Mouse (Mus musculus) left cerebral cortex, postnatal 14 days (tissue): ENCODE measurements around the gene Arpp21. TPM values are rescaled to one million over a fixed set of nuclear protein-coding genes. Genes with fewer than 3 reads are reported as not detected.

Experiments used
- DNase-seq, 2 experiments: peaks; one replicate each; pipeline ENCODE4 v3.0.0; 2021 to 2022; ENCODE audit warnings: low spot score in 2 of 2, mixed read lengths in 1 of 2
- intact Hi-C: fragments of 180-260 bp; cut with DNase I; formaldehyde crosslinking; loops from one replicate; pipeline ENCODE4 v1.15.1; 2025
- total RNA-seq, 2 experiments: library from RNA; stranded (reverse); gene quantifications; 2 replicates each; pipeline ENCODE4 v1.2.3; 2021

Arpp21 gene
- total RNA-seq, 2 experiments from 2014 or later, result 770 to 823 TPM

DNA sequence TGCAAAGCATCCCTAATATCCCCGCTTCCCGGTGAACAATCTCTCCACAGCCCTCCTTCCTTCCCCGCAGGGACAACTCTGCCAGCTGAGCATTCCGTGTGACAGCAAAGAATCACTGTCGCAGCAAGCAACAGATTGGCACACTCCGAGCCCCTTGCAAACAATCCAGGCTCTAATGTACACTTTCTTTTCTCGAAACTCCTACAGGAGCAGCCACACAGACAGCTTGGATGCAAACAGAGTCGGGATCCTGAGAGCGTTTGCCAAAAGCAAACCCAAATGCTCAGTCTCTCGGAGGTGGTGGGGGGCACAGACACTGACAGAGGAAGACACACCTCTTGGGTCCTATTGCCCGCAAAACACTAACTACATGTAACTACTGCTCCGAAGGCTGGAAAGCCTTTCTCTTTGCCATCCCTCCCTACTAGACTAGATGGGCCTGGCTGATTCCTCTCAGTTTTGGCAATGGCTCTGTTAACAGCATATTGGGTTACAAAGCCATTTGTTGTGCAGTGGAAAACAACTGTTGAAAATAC, 47.3 kb downstream of the Arpp21 start:
- no peak for DNase-seq
- intact Hi-C loops, result no loop called here

GRCm38 (mm10) chr9:112187667-112188066, 48.1 kb downstream of the Arpp21 start:
- intact Hi-C loops, result no loop called here

DNA sequence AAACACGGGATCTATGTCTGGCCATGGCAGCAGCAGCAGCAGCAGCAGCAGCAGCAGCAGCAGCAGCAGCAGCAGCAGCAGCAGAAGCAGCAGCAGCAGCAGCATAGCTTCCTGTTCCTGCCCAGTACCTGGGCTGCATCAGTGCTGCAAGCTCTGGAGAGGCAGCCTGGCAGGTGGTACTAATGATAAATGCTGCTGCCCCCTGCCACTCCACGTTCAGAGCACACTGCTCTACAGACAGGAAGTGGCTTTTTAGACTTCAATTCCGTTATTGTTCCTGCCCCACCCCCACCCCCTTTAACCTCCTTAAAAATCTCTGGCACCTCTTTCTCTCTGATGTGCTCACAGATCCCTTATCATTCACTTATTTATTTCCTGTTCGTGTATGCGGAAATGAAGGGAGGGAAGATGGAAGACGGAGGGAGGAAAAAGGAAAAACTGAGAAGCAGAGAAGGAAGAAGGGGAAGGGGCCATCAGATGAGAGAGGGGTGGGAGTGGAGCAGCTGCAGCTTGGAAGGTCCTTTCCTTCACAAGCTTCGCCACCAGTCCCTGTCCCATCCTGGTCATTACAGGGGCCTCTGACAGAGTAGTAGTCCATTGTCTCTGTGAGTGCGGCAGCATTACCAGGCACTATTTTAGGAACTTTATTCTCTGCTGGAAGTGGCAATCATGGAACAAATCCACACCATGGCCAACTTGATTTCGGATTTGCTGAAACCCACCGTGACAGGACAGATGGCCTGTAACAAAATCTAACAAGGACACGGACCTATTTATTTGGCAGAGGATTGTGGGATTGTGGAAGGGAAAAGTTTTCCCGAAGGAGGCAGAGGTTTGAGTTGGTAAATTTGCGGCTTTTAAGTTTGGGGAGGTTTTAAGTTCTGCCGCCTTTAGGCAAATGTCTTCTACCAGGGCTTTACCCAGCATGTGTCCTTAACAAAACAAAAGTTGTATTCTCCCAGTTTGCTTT, 49.1 kb downstream of the Arpp21 start:
- no peak for DNase-seq
- intact Hi-C loops, result no loop called here

More at GRCm38 (mm10) chr9:112187667-112188066, 48.1 kb downstream of the Arpp21 start:
- DNase-seq, result peak; percentile 72 to 82

- intact Hi-C loops, result no loop called here
- DNase-seq, result no peak
Measured at GRCm38 (mm10) chr9:112185746-112186145, 50.0 kb downstream of the Arpp21 start.

GRCm38 (mm10) chr9:112182738-112183137, 53.0 kb downstream of the Arpp21 start:
- no peak for DNase-seq

GRCm38 (mm10) chr9:112180006-112180405, 55.7 kb downstream of the Arpp21 start:
- intact Hi-C loops, result no loop called here
- DNase-seq, result no peak

More at GRCm38 (mm10) chr9:112182738-112183137, 53.0 kb downstream of the Arpp21 start:
- intact Hi-C loops, result no loop called here

DNA sequence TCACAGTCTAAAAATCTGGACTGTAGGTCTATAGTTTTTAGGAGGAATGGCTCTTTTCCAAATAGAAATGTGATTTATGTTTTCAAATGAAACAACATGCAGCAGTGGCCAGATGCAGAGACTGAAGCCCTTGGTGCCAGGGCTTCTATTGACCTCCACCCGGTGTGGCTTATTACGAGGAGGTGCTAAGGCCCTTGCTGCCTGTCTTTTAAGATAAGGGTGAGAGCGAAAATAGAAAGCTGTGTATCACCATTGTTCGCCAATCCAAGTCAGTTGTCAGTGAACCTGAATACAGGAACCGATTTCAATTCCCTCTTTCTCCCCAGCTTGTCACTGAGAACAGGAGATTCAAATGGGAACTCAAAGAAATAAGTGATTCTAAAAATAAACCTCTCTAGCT, 57.3 kb downstream of the Arpp21 start:
- intact Hi-C loops, result no loop called here
- DNase-seq, result no peak

DNA sequence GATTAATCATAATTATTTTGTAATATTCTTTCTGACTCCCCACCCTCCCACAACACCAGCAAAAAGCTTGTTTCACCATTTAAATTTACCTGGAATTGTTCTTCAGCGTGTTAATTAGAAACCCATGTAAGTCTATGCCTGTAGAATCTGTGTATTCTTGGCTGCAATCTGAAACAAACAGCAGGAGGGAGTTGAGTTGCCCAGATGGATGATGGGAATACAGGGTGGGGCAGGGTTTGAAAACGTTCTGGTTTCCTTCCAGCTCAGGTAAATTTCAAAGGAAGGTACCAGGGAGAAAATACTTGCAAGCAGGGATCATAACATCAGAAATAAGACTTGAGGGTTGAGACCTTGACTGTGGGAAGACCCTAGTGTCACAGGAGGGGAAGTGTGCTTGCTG, 58.2 kb downstream of the Arpp21 start:
- DNase-seq, result no peak
- intact Hi-C loops, result no loop called here

- DNase-seq, result no peak
- intact Hi-C loops, result no loop called here
Measured at GRCm38 (mm10) chr9:112176317-112176716, 59.4 kb downstream of the Arpp21 start.

DNA sequence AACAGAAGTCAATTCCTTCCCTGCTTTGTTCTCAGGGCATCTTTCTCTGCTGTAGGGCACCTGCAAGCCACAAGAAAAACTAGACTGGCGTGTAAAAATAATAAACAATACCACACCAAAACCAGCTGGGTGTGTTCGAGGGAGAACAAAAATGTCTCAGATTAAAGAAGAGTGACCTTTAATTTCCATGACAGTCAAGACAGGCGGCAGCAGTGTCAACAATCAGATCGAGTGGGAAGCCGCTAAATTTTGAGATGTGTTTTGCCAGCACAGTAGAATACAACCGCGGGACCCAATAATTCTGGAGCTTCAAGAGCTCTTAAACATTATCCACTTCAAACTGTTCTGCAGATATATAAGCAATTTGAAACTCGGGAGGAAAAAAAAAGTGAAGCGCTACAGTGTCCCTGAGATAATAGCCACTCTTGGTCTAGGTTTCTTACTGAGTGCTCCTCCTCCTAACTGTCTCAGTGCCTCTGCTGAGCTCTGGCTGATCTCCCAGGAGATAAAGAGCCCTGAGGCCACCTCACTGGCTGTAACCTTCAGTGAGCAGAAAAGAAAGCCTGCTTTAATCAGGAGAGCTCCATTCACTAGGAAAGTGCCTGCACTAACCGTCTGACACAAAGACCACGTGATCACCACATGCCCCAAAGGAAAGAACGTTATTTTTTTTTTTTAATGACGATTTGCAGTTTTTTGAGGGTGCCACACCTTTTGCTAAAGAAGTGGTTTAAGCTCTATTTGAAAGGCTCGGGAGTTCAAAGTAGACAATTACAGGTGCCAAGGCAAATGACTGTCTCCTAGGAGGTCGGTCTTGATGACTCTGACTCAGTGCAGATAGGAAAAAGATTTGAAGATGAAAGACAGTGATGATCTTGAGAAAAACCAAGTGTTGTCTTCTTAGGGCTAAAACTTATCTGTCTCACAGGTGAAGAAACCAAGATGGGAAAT, 61.1 kb downstream of the Arpp21 start:
- no peak for DNase-seq
- intact Hi-C loops, result no loop called here

GRCm38 (mm10) chr9:112173778-112174177, 62.0 kb downstream of the Arpp21 start:
- no peak for DNase-seq
- intact Hi-C loops, result no loop called here

- DNase-seq, result no peak
- intact Hi-C loops, result no loop called here
Measured at GRCm38 (mm10) chr9:112164677-112165076, 71.1 kb downstream of the Arpp21 start.

- intact Hi-C loops, result no loop called here
- no peak for DNase-seq
Measured at GRCm38 (mm10) chr9:112160981-112161380, 74.8 kb downstream of the Arpp21 start.

DNA sequence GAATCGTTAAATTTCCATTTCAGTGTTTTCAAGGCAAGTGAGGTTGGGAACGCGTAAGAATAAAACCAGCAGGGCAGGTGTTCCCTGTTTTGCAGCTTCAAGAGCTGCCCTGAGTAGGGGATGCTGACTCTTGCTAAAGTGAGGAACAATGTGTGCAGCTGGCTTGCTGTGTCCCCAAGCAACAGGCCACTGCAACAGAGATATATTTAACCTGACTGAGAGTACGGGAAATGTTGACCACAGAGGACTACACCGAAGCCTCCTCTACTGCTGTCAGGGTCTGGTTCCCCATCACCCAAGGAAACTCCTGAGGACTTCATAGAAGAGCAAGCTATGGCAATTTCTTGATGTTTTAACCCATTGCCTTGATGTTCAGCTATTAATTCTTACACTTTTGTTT, 81.8 kb downstream of the Arpp21 start:
- DNase-seq, result no peak
- intact Hi-C loops, result no loop called here

GRCm38 (mm10) chr9:112152762-112153161, 83.0 kb downstream of the Arpp21 start:
- DNase-seq, result no peak
- intact Hi-C loops, result no loop called here

DNA sequence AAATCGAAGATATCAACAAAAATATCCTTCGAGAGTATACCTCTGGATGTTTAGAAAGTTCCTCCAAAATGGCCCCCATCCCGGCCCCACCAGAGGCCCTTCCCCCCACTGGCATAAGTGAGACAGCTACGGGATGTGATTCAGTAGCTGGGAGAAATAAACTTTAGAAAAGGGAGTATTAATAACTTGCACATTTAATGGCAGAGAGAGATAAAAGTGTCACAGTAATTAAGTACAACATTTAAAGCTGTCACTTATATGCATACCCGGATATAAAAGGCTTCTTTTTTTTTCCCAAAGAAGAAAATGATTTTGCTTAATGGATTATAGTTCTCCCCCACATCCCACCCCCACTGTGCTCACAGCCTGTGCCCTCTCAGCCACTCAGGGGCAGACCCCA, 84.6 kb downstream of the Arpp21 start:
- intact Hi-C loops, result no loop called here
- DNase-seq, result no peak

- no peak for DNase-seq
- intact Hi-C loops, result no loop called here
Measured at GRCm38 (mm10) chr9:112140658-112141057, 95.1 kb downstream of the Arpp21 start.

DNA sequence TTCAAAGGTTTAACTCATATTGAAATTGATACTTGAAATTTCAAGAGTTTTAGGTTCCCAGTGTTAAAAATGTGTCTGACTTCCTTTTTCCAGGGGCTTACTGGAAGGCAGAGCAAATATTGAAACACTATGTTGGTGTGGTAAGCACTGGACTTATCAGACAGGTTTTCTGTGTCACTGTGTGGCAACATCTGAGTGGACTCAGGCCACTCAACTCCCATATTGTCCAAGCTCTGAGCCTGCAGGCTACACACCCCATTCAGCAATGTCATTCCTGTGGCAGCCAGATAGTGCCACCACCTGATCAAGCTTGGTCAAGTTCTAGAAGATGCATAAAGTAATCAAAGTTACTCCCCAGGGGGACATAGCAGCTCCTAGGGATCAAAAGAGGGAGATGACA, 97.9 kb downstream of the Arpp21 start:
- no peak for DNase-seq
- intact Hi-C loops, result no loop called here

DNA sequence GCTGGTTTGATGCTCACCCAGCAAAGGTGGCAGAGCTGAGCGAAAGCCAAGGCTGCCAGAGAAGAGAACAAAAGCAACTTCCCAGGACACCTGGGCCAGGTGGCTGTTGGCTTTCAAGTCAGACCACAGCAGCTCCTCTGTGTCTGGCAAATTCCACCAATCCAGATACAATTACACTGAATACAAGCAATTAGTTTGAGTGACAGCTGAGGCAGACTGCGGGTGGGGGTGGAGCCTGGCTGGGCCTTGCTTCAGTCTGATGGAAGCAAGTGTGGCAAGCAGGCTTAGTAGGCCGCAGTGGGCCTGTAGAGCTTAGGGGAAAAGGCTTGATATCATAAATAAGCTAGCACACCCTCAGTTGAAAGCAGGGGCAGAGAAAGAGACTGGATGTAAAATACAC, 104.9 kb downstream of the Arpp21 start:
- DNase-seq, result no peak
- intact Hi-C loops, result no loop called here

DNA sequence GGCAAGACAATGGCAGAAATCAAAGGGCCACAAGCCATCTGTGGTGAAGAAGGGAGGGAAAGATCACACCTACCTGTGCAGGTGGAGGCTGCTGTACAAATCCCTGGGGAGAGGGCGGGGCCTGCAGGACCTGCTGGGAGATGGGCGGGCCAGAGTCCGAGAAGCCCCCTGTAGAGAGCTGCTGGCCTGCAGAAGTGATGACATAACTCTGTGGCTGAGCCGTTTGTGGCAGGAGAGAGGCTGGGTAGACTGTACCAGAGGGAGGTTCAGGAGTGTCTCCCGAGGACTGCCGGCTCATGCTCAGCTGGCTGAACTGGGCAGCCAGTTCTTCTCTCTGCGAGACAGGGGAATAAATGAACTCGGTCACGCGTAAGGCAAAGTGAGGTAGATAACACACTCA, 111.1 kb downstream of the Arpp21 start:
- no peak for DNase-seq
- intact Hi-C loops, result no loop called here
